Comparison of ENCODE assay signal across 16 mouse cellular contexts in the genomic region with DNA sequence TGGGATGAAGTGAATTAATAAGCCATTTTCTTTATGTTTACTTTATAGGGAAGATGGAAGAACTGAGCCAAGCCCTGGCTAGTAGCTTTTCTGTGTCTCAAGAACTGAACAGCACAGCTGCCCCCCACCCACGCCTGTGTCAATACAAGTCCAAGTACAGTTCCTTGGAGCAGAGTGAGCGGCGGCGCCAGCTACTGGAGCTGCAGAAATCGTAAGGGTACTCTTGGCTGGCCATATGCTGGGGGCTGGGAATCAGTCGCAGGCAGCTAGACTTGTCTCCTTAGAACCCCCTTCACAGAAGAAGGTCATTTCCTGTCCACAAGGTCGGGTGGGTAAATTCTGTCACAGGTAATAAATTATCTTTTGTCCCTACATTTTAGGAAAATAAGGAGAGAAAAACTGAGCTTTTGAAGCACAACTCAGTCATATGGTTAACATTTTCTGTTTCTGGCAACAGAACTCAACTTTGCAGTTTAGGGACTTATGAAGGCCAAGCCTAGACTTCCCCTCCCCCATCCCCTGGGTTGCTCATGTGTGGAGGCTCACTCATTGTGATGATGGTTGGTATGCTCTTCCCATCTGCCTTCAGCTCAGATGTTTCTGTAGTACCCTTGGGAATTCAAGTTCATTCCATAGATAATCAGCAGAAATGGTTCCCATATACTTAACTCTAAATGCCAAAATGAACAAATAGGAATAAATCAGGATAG. TPM values are rescaled to one million over a fixed set of nuclear protein-coding genes. Genes with fewer than 3 reads are reported as not detected.
DNase-seq lines count a peak whose midpoint lies in the region; ATAC-seq lines count a peak whose summit lies in the region.
"Had no signal": no experiment of that assay in that cellular context is flagged by ENCODE, and none has a peak within 500 bp of the region (broad histone marks: within the 10 kb centered on the region; RNA-seq: fewer than 3 reads in every experiment).

No protein-coding gene starts in this region.

- peak; percentile 67 for DNase-seq in heart, adult 11 months
- DNase-seq in heart, adult 18-20 months: no peak
- DNase-seq in lung, postnatal 36 days: no peak
- peak; percentile 20 to 44 for DNase-seq in adrenal gland, postnatal 36 days
- DNase-seq in cerebellum, adult 9-10 months: no peak
- DNase-seq in right cerebral cortex, postnatal 14 days: no peak
- DNase-seq: cerebellum, adult 2 months; forebrain, postnatal 0 days; gastrocnemius, postnatal 25 days; layer of hippocampus, postnatal 36 days; left cerebral cortex, postnatal 4 days; thymus, adult 18-20 months had no signal

- no peaks in the 10 kb centered on the region for H3K9me3 ChIP-seq in lung, embryonic 16.5 days (ENCODE audit: control insufficient read depth, low read length)

- H3K27ac ChIP-seq in lung, embryonic 16.5 days (ENCODE audit: low read length): no peak overlapping the region
- H3K27ac ChIP-seq: midbrain, embryonic 10.5 days had no signal

- 0 out of 2 replicates have a peak, but pooled peaks cover 4% of the 10 kb centered on the region for H3K36me3 ChIP-seq in lung, embryonic 16.5 days (ENCODE audit: control insufficient read depth, insufficient read depth, low read length)

- peak; percentile 80 for ATAC-seq in lung, embryonic 16.5 days (ENCODE audit: low read depth)
- ATAC-seq: activated CD4-positive, CD25-positive, alpha-beta regulatory T cell, adult 4 months; forebrain, postnatal 0 days had no signal

- no peaks in the 10 kb centered on the region for H3K27me3 ChIP-seq in lung, embryonic 16.5 days (ENCODE audit: control insufficient read depth, insufficient read depth, low read depth, low read length)
- H3K27me3 ChIP-seq: heart, embryonic 12.5 days had no signal

- 0 out of 2 replicates have a peak, but pooled peaks cover 3% of the 10 kb centered on the region for H3K4me1 ChIP-seq in lung, embryonic 16.5 days (replicated peaks; ENCODE audit: control insufficient read depth, insufficient read depth, low read length)
- H3K4me1 ChIP-seq: heart, embryonic 12.5 days had no signal

- 39% methylated on average over 7 of the region's 7 CpGs for WGBS in lung, embryonic 16.5 days

- H3K4me3 ChIP-seq in lung, embryonic 16.5 days (ENCODE audit: low read length): no peak overlapping the region
- H3K4me3 ChIP-seq: heart, embryonic 12.5 days; midbrain, embryonic 10.5 days had no signal

- no peak overlapping the region for H3K9ac ChIP-seq in lung, embryonic 16.5 days (ENCODE audit: low read length)
- H3K9ac ChIP-seq: forebrain, postnatal 0 days; heart, embryonic 12.5 days had no signal

- no peak overlapping the region for H3K4me2 ChIP-seq in lung, embryonic 16.5 days (ENCODE audit: low read depth, low read length)
- H3K4me2 ChIP-seq: heart, embryonic 12.5 days had no signal

RNA-seq across cellular contexts. Expression of a gene that starts 6.4 kb away (rescaled TPM):
- total RNA-seq in heart, adult 18-20 months (2021): 10 to 100 TPM; 10.6 to 11.2 TPM
- 22.0 and 23.4 TPM in 2 replicates for polyA plus RNA-seq in lung, embryonic 16.5 days (2015; fragmentation: Nextera tagmentation; extraction: Ambion mirVana)
- 10 to 100 TPM; 11.7 to 12.4 TPM for total RNA-seq in adrenal gland, postnatal 36 days (2021)

RNA-seq across cellular contexts. Expression of a gene that starts 19.8 kb away (rescaled TPM):
- 10 to 100 TPM; 55.8 to 58.3 TPM for total RNA-seq in heart, adult 18-20 months (2021)
- polyA plus RNA-seq in lung, embryonic 16.5 days (2015; fragmentation: Nextera tagmentation; extraction: Ambion mirVana): 73.3 and 80.2 TPM in 2 replicates
- 100 to 1,000 TPM in 1 of 2 experiments, 10 to 100 TPM in 1; 89.4 to 106 TPM for total RNA-seq in adrenal gland, postnatal 36 days (2021)

RNA-seq across cellular contexts. Expression of a gene that starts 28.9 kb away (rescaled TPM):
- 1 to 10 TPM; 7.0 to 8.2 TPM for total RNA-seq in heart, adult 18-20 months (2021)
- 11.8 and 12.2 TPM in 2 replicates for polyA plus RNA-seq in lung, embryonic 16.5 days (2015; fragmentation: Nextera tagmentation; extraction: Ambion mirVana)
- total RNA-seq in adrenal gland, postnatal 36 days (2021): 10 to 100 TPM; 24.2 to 27.9 TPM

RNA-seq across cellular contexts. Expression of a gene that starts 37.6 kb away (rescaled TPM):
- total RNA-seq in heart, adult 18-20 months (2021): 10 to 100 TPM in 1 of 2 experiments, 1 to 10 TPM in 1; 9.3 to 10.1 TPM
- 20.6 and 21.7 TPM in 2 replicates for polyA plus RNA-seq in lung, embryonic 16.5 days (2015; fragmentation: Nextera tagmentation; extraction: Ambion mirVana)
- total RNA-seq in adrenal gland, postnatal 36 days (2021): 10 to 100 TPM; 47.7 to 53.8 TPM

Comparison
In these comparisons a context has a peak if more than half of its experiments do, and no peak if none do; other contexts are left out.
1. DNase-seq: peak in heart, adult 11 months (single experiment) and adrenal gland, postnatal 36 days (2 of 2); none in heart, adult 18-20 months (0 of 2), lung, postnatal 36 days (single experiment), cerebellum, adult 9-10 months (single experiment) and right cerebral cortex, postnatal 14 days (single experiment).